Mouse (Mus musculus) left cerebral cortex, postnatal 25 days (tissue): Measurements from ENCODE around the gene Klrb1a. TPM values are rescaled to one million over a fixed set of nuclear protein-coding genes. Genes with fewer than 3 reads are reported as not detected.

Source experiments
- DNase-seq, 2 experiments: peaks; one replicate each; pipeline ENCODE4 v3.0.0; 2022; ENCODE audit warnings: low spot score in 2 of 2, mixed read lengths in 1 of 2
- intact Hi-C: fragments of 180-260 bp; cut with DNase I; formaldehyde crosslinking; loops from one replicate; pipeline ENCODE4 v1.15.1; 2025
- total RNA-seq, 2 experiments: library from RNA; stranded (reverse); gene quantifications; 2 replicates each; pipeline ENCODE4 v1.2.3; 2021

Klrb1a gene
- total RNA-seq, 2 experiments from 2014 or later, result not detected

- DNase-seq, result peak in 1 of 2 experiments; percentile 55
- intact Hi-C loops, result loop anchor here (2.0 kb wide), 2 partner anchors 26 to 148 kb away; no protein-coding TSS in a partner anchor
Measured at GRCm38 (mm10) chr6:128604512-128604911, 18.8 kb downstream of the Klrb1a start.

GRCm38 (mm10) chr6:128602463-128603201 is 20.7 kb downstream of the Klrb1a start:
- peak in 1 of 2 experiments; percentile 21 for DNase-seq
- intact Hi-C loops, result no loop called here

GRCm38 (mm10) chr6:128602026-128602425 is 21.3 kb downstream of the Klrb1a start:
- no peak for DNase-seq
- intact Hi-C loops, result no loop called here

- intact Hi-C loops, result no loop called here
- DNase-seq, result no peak
Measured at GRCm38 (mm10) chr6:128599555-128599954, 23.8 kb downstream of the Klrb1a start.

GRCm38 (mm10) chr6:128598256-128599047 is 24.9 kb downstream of the Klrb1a start:
- intact Hi-C loops, result no loop called here
- DNase-seq, result no peak

- intact Hi-C loops, result no loop called here
- DNase-seq, result peak; percentile 60 to 68
Measured at GRCm38 (mm10) chr6:128597121-128597522, 26.2 kb downstream of the Klrb1a start.

GRCm38 (mm10) chr6:128594651-128595050 is 28.7 kb downstream of the Klrb1a start:
- intact Hi-C loops, result no loop called here
- DNase-seq, result no peak

- DNase-seq, result no peak
Measured at GRCm38 (mm10) chr6:128589426-128589825, 33.9 kb downstream of the Klrb1a start.

GRCm38 (mm10) chr6:128587619-128588018 is 35.7 kb downstream of the Klrb1a start:
- intact Hi-C loops, result no loop called here
- DNase-seq, result no peak

More at GRCm38 (mm10) chr6:128589426-128589825, 33.9 kb downstream of the Klrb1a start:
- intact Hi-C loops, result no loop called here

- DNase-seq, result no peak
Measured at GRCm38 (mm10) chr6:128585642-128586245, 37.6 kb downstream of the Klrb1a start.

GRCm38 (mm10) chr6:128584070-128584660 is 39.2 kb downstream of the Klrb1a start:
- DNase-seq, result no peak

More at GRCm38 (mm10) chr6:128585642-128586245, 37.6 kb downstream of the Klrb1a start:
- intact Hi-C loops, result no loop called here

GRCm38 (mm10) chr6:128581508-128581907 is 41.8 kb downstream of the Klrb1a start, which contains the start of gene A2ml1:
A2ml1 (minus strand) TSS chr6:128581608.
- intact Hi-C loops, result no loop called here
- DNase-seq, result no peak

More at GRCm38 (mm10) chr6:128584070-128584660, 39.2 kb downstream of the Klrb1a start:
- intact Hi-C loops, result no loop called here

- no peak for DNase-seq
- intact Hi-C loops, result no loop called here
Measured at GRCm38 (mm10) chr6:128577301-128577700, 46.0 kb downstream of the Klrb1a start.

GRCm38 (mm10) chr6:128566589-128566988 is 56.7 kb downstream of the Klrb1a start:
- intact Hi-C loops, result no loop called here
- no peak for DNase-seq

Other genes with a start within 250 kb of the Klrb1a start
- gene Tex52, start 248.1 kb downstream of the Klrb1a start, total RNA-seq, result under 1 TPM; 0.64 to 0.82 TPM
- gene Gm44596, start 248.0 kb downstream of the Klrb1a start, total RNA-seq, result not detected
- 1 to 10 TPM; 9.9 to 10.0 TPM for gene Nrip2, start 224.2 kb downstream of the Klrb1a start, total RNA-seq
- gene Itfg2, start 198.6 kb downstream of the Klrb1a start, total RNA-seq, result 10 to 100 TPM; 25.0 to 30.9 TPM
- gene Fkbp4, start 184.9 kb downstream of the Klrb1a start, total RNA-seq, result 100 to 1,000 TPM; 117 to 119 TPM
- not detected for gene Pzp, start 96.8 kb downstream of the Klrb1a start, total RNA-seq
- gene A2ml1, start 41.9 kb downstream of the Klrb1a start, total RNA-seq, result 10 to 100 TPM; 14.7 to 15.6 TPM
- gene Clec2h, start 38.9 kb upstream of the Klrb1a start, total RNA-seq, result under 1 TPM in 1 of 2 experiments, not detected in 1; 0.46 TPM
- not detected for gene Klrb1, start 99.5 kb upstream of the Klrb1a start, total RNA-seq
- gene Klrb1c, start 165.7 kb upstream of the Klrb1a start, total RNA-seq, result not detected
- not detected for gene Gm44511, start 202.8 kb upstream of the Klrb1a start, total RNA-seq
- not detected for gene Klrb1b, start 202.8 kb upstream of the Klrb1a start, total RNA-seq